Mouse (Mus musculus) MEL (cell line): ENCODE measurements at regions not wholly inside any gene's neighbourhood (a gene's known extent, or its start where the extent isn't known, plus 50 kb on each side); places are given as distances from the start of the nearest gene placed in this dataset.

Experiments
- DNase-seq: peaks from one replicate; pipeline ENCODE4 v3.0.0; 2011; ENCODE audit warnings: low read depth, low spot score
- H3K27ac ChIP-seq: 2 replicates; pipeline ENCODE4 v1.5.1; 2012; ENCODE audit warnings: low read depth, mild to moderate bottlenecking, control low read depth, low read length, moderate library complexity; ENCODE audit not compliant: control insufficient read depth
- H3K27me3 ChIP-seq, 2 experiments: fragments of 150-350 bp in 1 of 2; sonication (generic) in 1 of 2; 2 replicates each; pipeline ENCODE4 v1.6.1; 2012; ENCODE audit warnings: low read length in 2 of 2, mild to moderate bottlenecking in 2 of 2, improper control_type of control experiment in 1 of 2, moderate library complexity in 1 of 2; ENCODE audit not compliant: insufficient read depth in 2 of 2, control insufficient read depth in 1 of 2
- H3K36me3 ChIP-seq, 2 experiments: 2 replicates each; pipeline ENCODE4 v1.6.1; 2012 to 2014; ENCODE audit warnings: low read length in 2 of 2, improper control_type of control experiment in 1 of 2, inconsistent platforms in 1 of 2, mild to moderate bottlenecking in 1 of 2; ENCODE audit not compliant: insufficient read depth in 2 of 2, control insufficient read depth in 1 of 2
- H3K4me1 ChIP-seq, 2 experiments: fragments of 150-350 bp in 1 of 2; sonication (generic) in 1 of 2; 2 replicates each; pipeline ENCODE4 v1.6.1; 2012; ENCODE audit warnings: low read length in 2 of 2, improper control_type of control experiment in 1 of 2, mild to moderate bottlenecking in 1 of 2; ENCODE audit not compliant: insufficient read depth in 2 of 2, control insufficient read depth in 1 of 2
- H3K4me3 ChIP-seq, 2 experiments: fragments of 150-350 bp in 1 of 2; sonication (generic) in 1 of 2; 2 replicates each; pipeline ENCODE4 v1.5.1; 2012; ENCODE audit warnings: low read depth in 2 of 2, low read length in 2 of 2, mild to moderate bottlenecking in 2 of 2, moderate library complexity in 2 of 2, control low read depth in 1 of 2, improper control_type of control experiment in 1 of 2; ENCODE audit not compliant: control insufficient read depth in 1 of 2, insufficient read depth in 1 of 2
- H3K79me2 ChIP-seq: 2 replicates; pipeline ENCODE4 v1.6.1; 2012; ENCODE audit warnings: mild to moderate bottlenecking, low read length, moderate library complexity; ENCODE audit not compliant: control insufficient read depth, poor library complexity, insufficient read depth
- H3K9ac ChIP-seq: 2 replicates; pipeline ENCODE4 v1.6.1; 2012; ENCODE audit warnings: low read depth, mild to moderate bottlenecking, control low read depth, low read length, moderate library complexity; ENCODE audit not compliant: control insufficient read depth, poor library complexity, severe bottlenecking
- H3K9me3 ChIP-seq: fragments of 150-350 bp; sonication (generic); replicated peaks from 2 replicates; pipeline ENCODE4 v1.6.1; 2012; ENCODE audit warnings: mild to moderate bottlenecking, low read length, improper control_type of control experiment, moderate library complexity; ENCODE audit not compliant: insufficient read depth
- BHLHE40 ChIP-seq: IDR thresholded peaks from 2 replicates; pipeline ENCODE4 v1.6.1; 2012; ENCODE audit warnings: low read depth, mild to moderate bottlenecking, inconsistent platforms, low read length, improper control_type of control experiment, borderline replicate concordance
- CHD1 ChIP-seq: IDR thresholded peaks from 2 replicates; pipeline ENCODE4 v1.6.1; 2012; ENCODE audit warnings: low read depth, mild to moderate bottlenecking, inconsistent platforms, low read length, improper control_type of control experiment
- CTCF ChIP-seq, 3 experiments: IDR thresholded peaks in 2 of 3; conservative IDR thresholded peaks in 1 of 3; 2 replicates each; pipeline ENCODE4 v1.5.1; 2011 to 2012; ENCODE audit warnings: low read length in 3 of 3, low read depth in 2 of 3, mild to moderate bottlenecking in 2 of 3, improper control_type of control experiment in 1 of 3, inconsistent platforms in 1 of 3, mixed read lengths in 1 of 3, moderate library complexity in 1 of 3; ENCODE audit not compliant: control insufficient read depth in 1 of 3, insufficient read depth in 1 of 3, poor library complexity in 1 of 3, severe bottlenecking in 1 of 3
- E2F4 ChIP-seq: IDR thresholded peaks from 2 replicates; pipeline ENCODE4 v1.6.1; 2011; ENCODE audit warnings: low read depth, low read length, improper control_type of control experiment, borderline replicate concordance
- EP300 ChIP-seq, 2 experiments: IDR thresholded peaks; 2 replicates each; pipeline ENCODE4 v1.6.1; 2011; ENCODE audit warnings: improper control_type of control experiment in 2 of 2, low read length in 2 of 2, low read depth in 1 of 2, mild to moderate bottlenecking in 1 of 2
- ETS1 ChIP-seq: IDR thresholded peaks from 2 replicates; pipeline ENCODE4 v1.6.1; 2012; ENCODE audit warnings: low read depth, mild to moderate bottlenecking, inconsistent platforms, low read length, improper control_type of control experiment, moderate library complexity
- GATA1 ChIP-seq: IDR thresholded peaks from 2 replicates; pipeline ENCODE4 v1.6.1; 2011; ENCODE audit warnings: low read depth, low read length, improper control_type of control experiment
- JUND ChIP-seq: IDR thresholded peaks from 2 replicates; pipeline ENCODE4 v1.6.1; 2011; ENCODE audit warnings: low read depth, mild to moderate bottlenecking, improper control_type of control experiment, low read length
- MAFK ChIP-seq: IDR thresholded peaks from 2 replicates; pipeline ENCODE4 v1.6.1; 2011; ENCODE audit warnings: low read depth, mild to moderate bottlenecking, low read length, improper control_type of control experiment, borderline replicate concordance
- MAZ ChIP-seq: IDR thresholded peaks from 2 replicates; pipeline ENCODE4 v1.6.1; 2012; ENCODE audit warnings: low read depth, mild to moderate bottlenecking, inconsistent platforms, low read length, improper control_type of control experiment
- MXI1 ChIP-seq: IDR thresholded peaks from 2 replicates; pipeline ENCODE4 v1.6.1; 2011; ENCODE audit warnings: mild to moderate bottlenecking, low read depth, low read length, improper control_type of control experiment
- MYB ChIP-seq: IDR thresholded peaks from 2 replicates; pipeline ENCODE4 v1.6.1; 2011; ENCODE audit warnings: mild to moderate bottlenecking, low read depth, low read length, improper control_type of control experiment
- MYC ChIP-seq: IDR thresholded peaks from 2 replicates; pipeline ENCODE4 v1.6.1; 2011; ENCODE audit warnings: low read depth, mild to moderate bottlenecking, low read length, improper control_type of control experiment, moderate library complexity
- NELFE ChIP-seq: IDR thresholded peaks from 2 replicates; pipeline ENCODE4 v1.6.1; 2011; ENCODE audit warnings: low read depth, low read length, improper control_type of control experiment
- NRF1 ChIP-seq: IDR thresholded peaks from 2 replicates; pipeline ENCODE4 v1.6.1; 2014; ENCODE audit warnings: low read depth, mild to moderate bottlenecking, inconsistent platforms, low read length, improper control_type of control experiment, moderate library complexity; ENCODE audit not compliant: poor library complexity, insufficient read depth, severe bottlenecking
- POLR2A ChIP-seq, 2 experiments: IDR thresholded peaks; 2 replicates each; pipeline ENCODE4 v1.6.1; 2011 to 2012; ENCODE audit warnings: low read length in 2 of 2, mild to moderate bottlenecking in 2 of 2, control low read depth in 1 of 2, improper control_type of control experiment in 1 of 2, low read depth in 1 of 2, moderate library complexity in 1 of 2; ENCODE audit not compliant: control insufficient read depth in 1 of 2, insufficient read depth in 1 of 2, poor library complexity in 1 of 2
- POLR2AphosphoS2 ChIP-seq: IDR thresholded peaks from 2 replicates; pipeline ENCODE4 v1.6.1; 2011; ENCODE audit warnings: low read length, improper control_type of control experiment
- POLR2AphosphoS5 ChIP-seq: IDR thresholded peaks from 2 replicates; pipeline ENCODE4 v1.6.1; 2012; ENCODE audit warnings: low read depth, borderline replicate concordance, mild to moderate bottlenecking, inconsistent platforms, low read length, moderate library complexity, mixed read lengths
- RAD21 ChIP-seq: IDR thresholded peaks from 2 replicates; pipeline ENCODE4 v1.6.1; 2011; ENCODE audit warnings: mild to moderate bottlenecking, low read depth, low read length, improper control_type of control experiment
- RCOR1 ChIP-seq: IDR thresholded peaks from 2 replicates; pipeline ENCODE4 v1.6.1; 2012; ENCODE audit warnings: low read depth, mild to moderate bottlenecking, inconsistent platforms, low read length, improper control_type of control experiment
- SIN3A ChIP-seq: IDR thresholded peaks from 2 replicates; pipeline ENCODE4 v1.6.1; 2012; ENCODE audit warnings: low read length, improper control_type of control experiment, inconsistent platforms
- SMC3 ChIP-seq: IDR thresholded peaks from 2 replicates; pipeline ENCODE4 v1.6.1; 2011; ENCODE audit warnings: low read depth, low read length, improper control_type of control experiment
- TAL1 ChIP-seq: IDR thresholded peaks from 2 replicates; pipeline ENCODE4 v1.6.1; 2012; ENCODE audit warnings: mild to moderate bottlenecking, inconsistent platforms, low read length, moderate library complexity, mixed read lengths
- TCF12 ChIP-seq: IDR thresholded peaks from 2 replicates; pipeline ENCODE4 v1.6.1; 2014; ENCODE audit warnings: low read depth, mild to moderate bottlenecking, inconsistent platforms, low read length, improper control_type of control experiment, moderate library complexity
- UBTF ChIP-seq: IDR thresholded peaks from 2 replicates; pipeline ENCODE4 v1.6.1; 2012; ENCODE audit warnings: low read depth, mild to moderate bottlenecking, inconsistent platforms, low read length, improper control_type of control experiment, moderate library complexity, borderline replicate concordance; ENCODE audit not compliant: insufficient read depth
- USF2 ChIP-seq, 2 experiments: IDR thresholded peaks; 2 replicates each; pipeline ENCODE4 v1.6.1; 2011 to 2012; ENCODE audit warnings: improper control_type of control experiment in 2 of 2, low read length in 2 of 2, borderline replicate concordance in 1 of 2, inconsistent platforms in 1 of 2, low read depth in 1 of 2, mild to moderate bottlenecking in 1 of 2; ENCODE audit not compliant: insufficient read depth in 1 of 2
- ZC3H11A ChIP-seq: IDR thresholded peaks from 2 replicates; pipeline ENCODE4 v1.6.1; 2012; ENCODE audit warnings: low read depth, mild to moderate bottlenecking, inconsistent platforms, low read length, improper control_type of control experiment

DNA sequence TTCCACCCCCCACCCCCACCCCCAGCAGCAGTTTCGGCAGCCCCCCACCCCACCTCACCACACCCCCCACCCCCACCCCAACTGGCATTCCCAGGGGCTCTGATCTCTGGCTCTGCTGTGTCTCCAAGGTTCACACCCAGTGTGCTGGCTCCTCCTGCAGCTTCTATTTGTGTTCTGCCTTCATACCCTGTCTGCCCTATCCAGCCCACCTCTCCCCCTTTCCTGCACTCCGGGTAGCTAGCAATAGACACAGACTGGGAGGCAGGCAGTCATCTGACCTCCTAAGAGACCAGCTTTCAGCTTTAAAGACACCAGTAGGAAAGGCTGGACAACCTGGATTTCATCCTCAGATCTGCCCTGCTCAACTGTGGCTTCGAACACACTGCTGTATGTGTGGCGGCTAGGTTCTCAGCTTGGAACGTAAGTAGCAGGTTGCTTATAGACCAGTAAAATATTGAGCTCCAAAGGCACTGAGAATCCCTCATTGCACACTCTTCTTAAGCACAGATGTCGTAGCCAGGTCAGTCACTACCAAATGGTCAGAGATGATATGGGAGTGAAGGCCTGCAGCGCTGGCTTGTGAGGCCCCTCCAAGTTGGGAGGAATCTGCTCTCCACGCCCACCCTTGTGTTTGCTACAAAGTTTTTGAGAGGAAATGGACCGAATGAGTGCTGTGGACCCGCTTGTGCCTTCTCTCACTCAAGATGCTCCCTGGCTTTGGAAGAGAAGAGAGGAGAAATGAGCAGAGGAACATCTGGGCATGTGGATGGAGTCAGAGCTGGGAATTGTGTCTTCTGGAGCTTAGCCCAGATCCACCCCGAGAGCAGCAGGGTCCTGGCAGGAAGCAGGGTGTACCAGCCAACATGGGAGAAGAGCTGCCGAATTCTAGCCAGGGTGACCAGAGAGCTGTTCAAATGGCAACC, 187.1 kb downstream of the Bcl2l11 start:
- no peaks in the 10 kb centered on the region for H3K9me3 ChIP-seq
- H3K4me3 ChIP-seq = peak overlapping the region; percentile 79 to 88; a peak in 2 of 4 replicates
- peak overlapping the region; percentile 50 for H3K27ac ChIP-seq
- H3K79me2 ChIP-seq = no peaks in the 10 kb centered on the region; the same call in 1 of the 2 replicates
- DNase-seq = peak; percentile 60
- TF ChIP-seq NRF1 (no peak), POLR2AphosphoS5 (no peak), MYC (no peak), RCOR1 (no peak), POLR2A (IDR thresholded peaks at IDR 0.05; ENCODE audit: control insufficient read depth in 1 of 2, insufficient read depth in 1 of 2, low read depth in 1 of 2, low read length in 2 of 2, poor library complexity in 1 of 2) (no peak), MXI1 (no peak), NELFE (no peak), E2F4 (no peak), ETS1 (no peak), CHD1 (no peak), EP300 (IDR thresholded peaks at IDR 0.05; ENCODE audit: low read depth in 1 of 2, low read length in 2 of 2) (peak; percentile 39 to 55; a peak in 2 of 4 replicates), MAZ (no peak), CTCF (IDR thresholded peaks at IDR 0.05 in 2 of 3, conservative IDR thresholded peaks at IDR 0.05 in 1 of 3; ENCODE audit: control insufficient read depth in 1 of 3, insufficient read depth in 1 of 3, low read depth in 2 of 3, low read length in 3 of 3, poor library complexity in 1 of 3, severe bottlenecking in 1 of 3) (no peak), BHLHE40 (no peak), UBTF (no peak), USF2 (IDR thresholded peaks at IDR 0.05; ENCODE audit: borderline replicate concordance in 1 of 2, insufficient read depth in 1 of 2, low read depth in 1 of 2, low read length in 2 of 2) (no peak), MAFK (no peak), SIN3A (no peak), JUND (no peak), TCF12 (peak; percentile 56; the same call in 1 of the 2 replicates), ZC3H11A (no peak), GATA1 (peak; percentile 46; the same call in 1 of the 2 replicates), POLR2AphosphoS2 (no peak), MYB (no peak), RAD21 (no peak), SMC3 (no peak), TAL1 (peak; percentile 65)
- peak overlapping the region; percentile 78 for H3K9ac ChIP-seq
- H3K4me1 ChIP-seq = peaks cover 0 to 14% of the 10 kb centered on the region in 2 experiments; a peak in 3 of 4 replicates
- H3K27me3 ChIP-seq = no peaks in the 10 kb centered on the region
- peaks cover 0 to 12% of the 10 kb centered on the region in 2 experiments; a peak in 2 of 4 replicates for H3K36me3 ChIP-seq
